Mouse (Mus musculus): ENCODE measurements around the gene Maml3. TPM values are rescaled to one million over a fixed set of nuclear protein-coding genes. Genes with fewer than 3 reads are reported as not detected.

Maml3 gene
- polyA plus RNA-seq, 1 experiment from 2014 or later: 8.0 TPM

- ATAC-seq (ENCODE audit: low FRiP score) (no peak), DNase-seq (ENCODE audit: low spot score) (no peak)
- H3K4me3 ChIP-seq (replicated peaks; ENCODE audit: low read length): no peak overlapping the region
- peak overlapping the region; percentile 36 for H3K4me2 ChIP-seq (replicated peaks)
- H3K36me3 ChIP-seq (replicated peaks; ENCODE audit: control insufficient read depth, insufficient read depth): no peaks in the 10 kb centered on the region
- 8% methylated on average over 8 of the region's 9 CpGs for WGBS
- H3K4me1 ChIP-seq (replicated peaks; ENCODE audit: control insufficient read depth, insufficient read depth, low read length): peaks cover 9% of the 10 kb centered on the region
- H3K27ac ChIP-seq: no peak overlapping the region; the same call in 1 of the 2 replicates
- H3K27me3 ChIP-seq (ENCODE audit: control insufficient read depth, insufficient read depth, low read length): no peaks in the 10 kb centered on the region
- no peaks in the 10 kb centered on the region for H3K9me3 ChIP-seq (ENCODE audit: control insufficient read depth, low read length)
- H3K9ac ChIP-seq: peak overlapping the region; percentile 9; the same call in 1 of the 2 replicates
Measured at GRCm38 (mm10) chr3:51652701-51653100, 452.2 kb downstream of the Maml3 start.

GRCm38 (mm10) chr3:51652292-51652691 is 452.6 kb downstream of the Maml3 start:
- H3K27ac ChIP-seq: no peak overlapping the region
- 4% methylated on average over 9 of the region's 9 CpGs for WGBS
- H3K27me3 ChIP-seq (ENCODE audit: control insufficient read depth, insufficient read depth, low read length): no peaks in the 10 kb centered on the region
- H3K9me3 ChIP-seq (ENCODE audit: control insufficient read depth, low read length): no peaks in the 10 kb centered on the region
- no peaks in the 10 kb centered on the region for H3K36me3 ChIP-seq (replicated peaks; ENCODE audit: control insufficient read depth, insufficient read depth)
- peaks cover 9% of the 10 kb centered on the region for H3K4me1 ChIP-seq (replicated peaks; ENCODE audit: control insufficient read depth, insufficient read depth, low read length)
- H3K9ac ChIP-seq: peak overlapping the region; percentile 9; the same call in 1 of the 2 replicates
- peak overlapping the region; percentile 36 for H3K4me2 ChIP-seq (replicated peaks)
- H3K4me3 ChIP-seq (replicated peaks; ENCODE audit: low read length): no peak overlapping the region
- ATAC-seq (ENCODE audit: low FRiP score) (peak; percentile 43; the same call in 1 of the 2 replicates), DNase-seq (ENCODE audit: low spot score) (peak; percentile 81)

GRCm38 (mm10) chr3:51651149-51651548 is 453.7 kb downstream of the Maml3 start:
- no peak overlapping the region for H3K9ac ChIP-seq
- DNase-seq (ENCODE audit: low spot score) (peak; percentile 77), ATAC-seq (ENCODE audit: low FRiP score) (peak; percentile 75)
- H3K4me3 ChIP-seq (replicated peaks; ENCODE audit: low read length): no peak overlapping the region
- WGBS: 64% methylated on average over 2 of the region's 2 CpGs
- no peak overlapping the region for H3K4me2 ChIP-seq (replicated peaks)
- no peak overlapping the region for H3K27ac ChIP-seq
- H3K9me3 ChIP-seq (ENCODE audit: control insufficient read depth, low read length): no peaks in the 10 kb centered on the region
- H3K27me3 ChIP-seq (ENCODE audit: control insufficient read depth, insufficient read depth, low read length): no peaks in the 10 kb centered on the region
- H3K4me1 ChIP-seq (replicated peaks; ENCODE audit: control insufficient read depth, insufficient read depth, low read length): peaks cover 9% of the 10 kb centered on the region
- no peaks in the 10 kb centered on the region for H3K36me3 ChIP-seq (replicated peaks; ENCODE audit: control insufficient read depth, insufficient read depth)

GRCm38 (mm10) chr3:51649986-51650385 is 454.9 kb downstream of the Maml3 start:
- no peaks in the 10 kb centered on the region for H3K9me3 ChIP-seq (ENCODE audit: control insufficient read depth, low read length)
- H3K4me2 ChIP-seq (replicated peaks): no peak overlapping the region
- H3K4me3 ChIP-seq (replicated peaks; ENCODE audit: low read length): no peak overlapping the region
- DNase-seq (ENCODE audit: low spot score) (no peak), ATAC-seq (ENCODE audit: low FRiP score) (no peak)
- no peak overlapping the region for H3K9ac ChIP-seq
- no peaks in the 10 kb centered on the region for H3K36me3 ChIP-seq (replicated peaks; ENCODE audit: control insufficient read depth, insufficient read depth)
- WGBS: 81% methylated on average over 8 of the region's 8 CpGs
- H3K27ac ChIP-seq: no peak overlapping the region
- peaks cover 9% of the 10 kb centered on the region for H3K4me1 ChIP-seq (replicated peaks; ENCODE audit: control insufficient read depth, insufficient read depth, low read length)
- no peaks in the 10 kb centered on the region for H3K27me3 ChIP-seq (ENCODE audit: control insufficient read depth, insufficient read depth, low read length)

- no peak overlapping the region for H3K4me3 ChIP-seq (replicated peaks; ENCODE audit: low read length)
- H3K27ac ChIP-seq: no peak overlapping the region
- DNase-seq (ENCODE audit: low spot score) (no peak), ATAC-seq (ENCODE audit: low FRiP score) (no peak)
- H3K36me3 ChIP-seq (replicated peaks; ENCODE audit: control insufficient read depth, insufficient read depth): no peaks in the 10 kb centered on the region
- whole genome bisulfite sequencing: 84% methylated on average over 8 of the region's 8 CpGs
- H3K9ac ChIP-seq: no peak overlapping the region
- no peaks in the 10 kb centered on the region for H3K27me3 ChIP-seq (ENCODE audit: control insufficient read depth, insufficient read depth, low read length)
- H3K4me1 ChIP-seq (replicated peaks; ENCODE audit: control insufficient read depth, insufficient read depth, low read length): peaks cover 9% of the 10 kb centered on the region
- no peaks in the 10 kb centered on the region for H3K9me3 ChIP-seq (ENCODE audit: control insufficient read depth, low read length)
- no peak overlapping the region for H3K4me2 ChIP-seq (replicated peaks)
Measured at GRCm38 (mm10) chr3:51649426-51649825, 455.4 kb downstream of the Maml3 start.

GRCm38 (mm10) chr3:51648037-51648664 is 456.7 kb downstream of the Maml3 start:
- Histone ChIP-seq H3K27ac (no peak overlapping the region), H3K27me3 (ENCODE audit: control insufficient read depth, insufficient read depth, low read length) (no peaks in the 10 kb centered on the region), H3K4me1 (replicated peaks; ENCODE audit: control insufficient read depth, insufficient read depth, low read length) (peaks cover 9% of the 10 kb centered on the region), H3K9me3 (ENCODE audit: control insufficient read depth, low read length) (no peaks in the 10 kb centered on the region), H3K4me3 (replicated peaks; ENCODE audit: low read length) (no peak overlapping the region), H3K4me2 (replicated peaks) (peak overlapping the region; percentile 40), H3K36me3 (replicated peaks; ENCODE audit: control insufficient read depth, insufficient read depth) (no peaks in the 10 kb centered on the region), H3K9ac (no peak overlapping the region)
- WGBS: 45% methylated on average over 15 of the region's 15 CpGs
- ATAC-seq (ENCODE audit: low FRiP score) (0 out of 2 replicates have a peak, but pooled peaks have one; percentile 39), DNase-seq (ENCODE audit: low spot score) (peak; percentile 85)

- no peak overlapping the region for H3K4me3 ChIP-seq (replicated peaks; ENCODE audit: low read length)
- no peak overlapping the region for H3K4me2 ChIP-seq (replicated peaks)
- H3K4me1 ChIP-seq (replicated peaks; ENCODE audit: control insufficient read depth, insufficient read depth, low read length): peaks cover 4% of the 10 kb centered on the region; the same call in 1 of the 2 replicates
- no peak overlapping the region for H3K9ac ChIP-seq
- no peaks in the 10 kb centered on the region for H3K36me3 ChIP-seq (replicated peaks; ENCODE audit: control insufficient read depth, insufficient read depth)
- no peaks in the 10 kb centered on the region for H3K9me3 ChIP-seq (ENCODE audit: control insufficient read depth, low read length)
- no peak overlapping the region for H3K27ac ChIP-seq
- H3K27me3 ChIP-seq (ENCODE audit: control insufficient read depth, insufficient read depth, low read length): no peaks in the 10 kb centered on the region
- 90% methylated on average over 4 of the region's 4 CpGs for WGBS
- ATAC-seq (ENCODE audit: low FRiP score) (no peak), DNase-seq (ENCODE audit: low spot score) (no peak)
Measured at GRCm38 (mm10) chr3:51647356-51647755, 457.5 kb downstream of the Maml3 start.

- peaks cover 4% of the 10 kb centered on the region; the same call in 1 of the 2 replicates for H3K4me1 ChIP-seq (replicated peaks; ENCODE audit: control insufficient read depth, insufficient read depth, low read length)
- no peak overlapping the region for H3K27ac ChIP-seq
- no peaks in the 10 kb centered on the region for H3K27me3 ChIP-seq (ENCODE audit: control insufficient read depth, insufficient read depth, low read length)
- no peaks in the 10 kb centered on the region for H3K36me3 ChIP-seq (replicated peaks; ENCODE audit: control insufficient read depth, insufficient read depth)
- H3K4me3 ChIP-seq (replicated peaks; ENCODE audit: low read length): no peak overlapping the region
- no peaks in the 10 kb centered on the region for H3K9me3 ChIP-seq (ENCODE audit: control insufficient read depth, low read length)
- no peak overlapping the region for H3K4me2 ChIP-seq (replicated peaks)
- 77% methylated on average over 10 of the region's 10 CpGs for WGBS
- DNase-seq (ENCODE audit: low spot score) (no peak), ATAC-seq (ENCODE audit: low FRiP score) (no peak)
- H3K9ac ChIP-seq: no peak overlapping the region
Measured at GRCm38 (mm10) chr3:51646301-51646700, 458.6 kb downstream of the Maml3 start.

- Histone ChIP-seq H3K36me3 (replicated peaks; ENCODE audit: control insufficient read depth, insufficient read depth) (no peaks in the 10 kb centered on the region), H3K9ac (no peak overlapping the region), H3K4me2 (replicated peaks) (no peak overlapping the region), H3K27ac (no peak overlapping the region), H3K27me3 (ENCODE audit: control insufficient read depth, insufficient read depth, low read length) (no peaks in the 10 kb centered on the region), H3K4me1 (replicated peaks; ENCODE audit: control insufficient read depth, insufficient read depth, low read length) (0 out of 2 replicates have a peak, but pooled peaks cover 4% of the 10 kb centered on the region), H3K9me3 (ENCODE audit: control insufficient read depth, low read length) (no peaks in the 10 kb centered on the region), H3K4me3 (replicated peaks; ENCODE audit: low read length) (no peak overlapping the region)
- no peak for DNase-seq (ENCODE audit: low spot score)
- WGBS: 89% methylated on average over 6 of the region's 6 CpGs
- no peak for ATAC-seq (ENCODE audit: low FRiP score)
Measured at GRCm38 (mm10) chr3:51645484-51645883, 459.4 kb downstream of the Maml3 start.
